Mouse (Mus musculus) megakaryocyte-erythroid progenitor cell, adult 5-6 weeks (primary cell): ENCODE results near the gene Tmem87b. TPM values are rescaled to one million over a fixed set of nuclear protein-coding genes. Genes with fewer than 3 reads are reported as not detected.

ENCODE experiments used
- ATAC-seq: replicated peaks from 2 replicates; pipeline ENCODE4 v1.8.0; 2016; ENCODE audit warnings: mild to moderate bottlenecking, inconsistent platforms; ENCODE audit not compliant: severe bottlenecking, poor library complexity, low FRiP score, low TSS enrichment
- total RNA-seq, 2 experiments: library from RNA; stranded (forward) in 1 of 2; stranded (reverse) in 1 of 2; fragments of 200-1000, 215-1000 nt in 1 of 2; fragments of >200 nt in 1 of 2; fragmentation: Nextera tagmentation in 1 of 2; gene quantifications; 2 replicates each; pipeline ENCODE4 v1.2.3; 2014 to 2017

Gene Tmem87b
- total RNA-seq, 2 experiments from 2014 or later: 7.7 to 16.2 TPM

DNA sequence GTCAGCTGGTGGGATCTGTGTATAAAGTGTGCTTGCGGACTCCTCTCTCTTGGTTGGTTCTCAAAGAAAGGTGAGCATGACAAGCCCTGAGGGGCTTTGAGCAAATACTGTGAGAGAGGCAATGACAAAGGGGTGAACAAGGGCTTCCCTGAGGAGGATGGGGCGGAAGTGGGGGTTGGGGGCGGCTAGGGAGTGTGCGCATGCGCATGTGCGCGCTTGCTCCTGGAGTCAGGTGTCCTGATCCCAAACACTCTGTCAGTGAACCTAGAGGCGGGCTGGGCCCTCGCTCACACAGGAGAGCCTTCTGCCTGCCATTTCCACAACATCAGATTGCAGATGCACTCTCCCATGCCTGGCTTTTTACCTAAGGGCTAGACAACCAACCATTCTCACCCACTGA lies 54.3 kb downstream of the Tmem87b start:
- ATAC-seq: no peak

GRCm38 (mm10) chr2:128875526-128875925 lies 57.6 kb downstream of the Tmem87b start:
- ATAC-seq: no peak

- ATAC-seq: no peak; the same call in 1 of the 2 replicates
Measured at GRCm38 (mm10) chr2:128881236-128881635, 63.3 kb downstream of the Tmem87b start.

- ATAC-seq: no peak
Measured at GRCm38 (mm10) chr2:128885225-128885811, 67.4 kb downstream of the Tmem87b start.

DNA sequence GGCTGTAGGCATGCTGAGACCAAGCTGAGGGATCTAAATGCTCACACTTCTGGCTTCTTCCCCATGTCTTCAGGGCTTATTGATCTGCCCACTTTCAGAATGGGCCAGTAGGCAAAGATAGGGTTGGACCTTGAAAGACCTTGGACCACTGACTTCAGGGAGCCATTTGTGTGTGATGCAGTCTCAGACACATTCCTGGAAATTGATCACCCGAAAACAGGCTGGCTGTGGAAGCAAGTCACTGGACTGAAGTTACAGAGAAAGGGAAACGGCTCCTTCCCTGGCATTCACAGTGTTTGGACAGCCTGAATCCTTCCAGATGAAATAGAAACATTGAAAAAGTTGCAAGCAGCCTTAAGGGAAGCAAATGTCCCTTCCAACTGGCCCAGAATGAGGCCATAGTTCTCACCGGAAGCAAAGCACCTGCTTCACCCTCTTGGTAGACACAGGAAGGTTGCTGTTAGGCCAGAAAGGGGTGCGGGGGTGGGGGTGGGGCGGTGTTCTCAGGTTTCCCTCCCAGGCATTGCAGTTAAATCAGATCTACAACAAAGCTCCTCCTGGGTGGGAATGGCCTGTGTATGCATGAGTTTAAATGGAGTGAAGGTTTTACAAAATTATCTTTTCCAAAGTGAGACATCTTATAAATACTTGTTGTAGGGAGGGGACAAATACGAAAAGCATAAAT lies 70.1 kb downstream of the Tmem87b start:
- no peak for ATAC-seq

GRCm38 (mm10) chr2:128890661-128891335 lies 72.9 kb downstream of the Tmem87b start:
- no peak for ATAC-seq

DNA sequence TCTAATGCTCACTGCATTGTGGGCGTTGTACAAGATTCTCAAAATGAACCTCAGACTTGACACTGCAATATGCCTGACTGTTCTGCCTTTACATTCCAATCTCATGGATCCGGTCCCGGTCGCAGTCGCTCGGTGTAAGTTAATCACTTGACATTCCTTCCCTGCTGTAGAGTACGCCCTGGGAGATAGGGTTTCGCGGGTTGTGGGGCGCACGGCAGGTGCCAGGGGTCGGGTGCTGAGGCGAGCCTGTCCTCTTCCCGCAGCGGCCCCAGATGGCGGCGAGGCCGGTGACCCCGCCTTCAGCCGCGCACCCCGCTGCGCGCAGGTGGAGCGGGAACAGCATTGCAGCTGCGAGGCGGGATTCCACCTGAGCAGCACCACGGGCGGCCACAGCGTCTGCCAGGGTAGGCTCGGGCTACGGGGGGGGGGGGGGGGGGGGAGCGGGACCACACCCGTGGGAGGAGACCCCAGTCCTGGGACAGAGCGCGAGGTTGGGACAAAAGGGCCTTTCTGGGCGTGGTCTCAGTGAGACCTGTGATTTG lies 74.3 kb downstream of the Tmem87b start:
- ATAC-seq: no peak

GRCm38 (mm10) chr2:128902843-128903242 lies 84.9 kb downstream of the Tmem87b start:
- ATAC-seq: no peak

GRCm38 (mm10) chr2:128903661-128904060 lies 85.7 kb downstream of the Tmem87b start:
- no peak for ATAC-seq

Other genes with a start within 250 kb of the Tmem87b start
- gene Spdye4c, start 226.9 kb upstream of the Tmem87b start, total RNA-seq (2014; fragmentation: Nextera tagmentation): not detected in 2 replicates
- not detected in 2 replicates for gene Spdye4c, start 226.9 kb upstream of the Tmem87b start, total RNA-seq (2017)
- 154 and 186 TPM in 2 replicates for gene Anapc1, start 130.7 kb upstream of the Tmem87b start, total RNA-seq (2014; fragmentation: Nextera tagmentation)
- gene Anapc1, start 130.7 kb upstream of the Tmem87b start, total RNA-seq (2017): 110 and 152 TPM in 2 replicates
- not detected in 2 replicates for gene Mertk, start 119.2 kb upstream of the Tmem87b start, total RNA-seq (2014; fragmentation: Nextera tagmentation)
- 0.27 TPM in 1 of 2 replicates, not detected in the other for gene Mertk, start 119.2 kb upstream of the Tmem87b start, total RNA-seq (2017)
- gene Fbln7, start 44.9 kb downstream of the Tmem87b start, total RNA-seq (2014; fragmentation: Nextera tagmentation): not detected in 2 replicates
- gene Fbln7, start 44.9 kb downstream of the Tmem87b start, total RNA-seq (2017): not detected in 2 replicates
- gene Zc3h8, start 126.0 kb downstream of the Tmem87b start, total RNA-seq (2014; fragmentation: Nextera tagmentation): 9.4 and 27.9 TPM in 2 replicates
- 16.2 TPM in 2 replicates for gene Zc3h8, start 126.0 kb downstream of the Tmem87b start, total RNA-seq (2017)
- gene Zc3h6, start 149.3 kb downstream of the Tmem87b start, total RNA-seq (2014; fragmentation: Nextera tagmentation): 5.5 and 8.7 TPM in 2 replicates
- 3.3 and 6.2 TPM in 2 replicates for gene Zc3h6, start 149.3 kb downstream of the Tmem87b start, total RNA-seq (2017)
- gene Gm10762, start 149.6 kb downstream of the Tmem87b start, total RNA-seq (2014; fragmentation: Nextera tagmentation): 7.5 and 7.6 TPM in 2 replicates
- gene Gm10762, start 149.6 kb downstream of the Tmem87b start, total RNA-seq (2017): 1.2 and 11.3 TPM in 2 replicates
- gene Vinac1, start 230.1 kb downstream of the Tmem87b start, total RNA-seq (2014; fragmentation: Nextera tagmentation): not detected in 2 replicates
- gene Vinac1, start 230.1 kb downstream of the Tmem87b start, total RNA-seq (2017): not detected in 2 replicates
- 1.0 and 3.4 TPM in 2 replicates for gene Ttl, start 247.8 kb downstream of the Tmem87b start, total RNA-seq (2014; fragmentation: Nextera tagmentation)
- gene Ttl, start 247.8 kb downstream of the Tmem87b start, total RNA-seq (2017): 3.8 and 5.8 TPM in 2 replicates